Mouse (Mus musculus) midbrain, embryonic 11.5 days (tissue): Measurements from ENCODE around the gene Mcoln1. TPM values are rescaled to one million over a fixed set of nuclear protein-coding genes. Genes with fewer than 3 reads are reported as not detected.

Experiments used
- ATAC-seq: fragments of 200-750 bp; cut with Nextera tagmentation; 2 replicates; pipeline ENCODE4 v1.8.0; 2017; ENCODE audit warnings: moderate TSS enrichment, moderate library complexity; ENCODE audit not compliant: low FRiP score
- DNase-seq: peaks from one replicate; pipeline ENCODE4 v3.0.0; 2015; ENCODE audit warnings: low spot score; ENCODE audit errors: missing footprints
- H3K27ac ChIP-seq: fragments of 300-500 bp; sonication (generic); 2 replicates; pipeline ENCODE4 v1.5.1; 2014; ENCODE audit warnings: low read depth, low read length
- H3K27me3 ChIP-seq: fragments of 300-500 bp; sonication (generic); 2 replicates; pipeline ENCODE4 v1.6.1; 2014; ENCODE audit warnings: mild to moderate bottlenecking, low read length, moderate library complexity, mixed read lengths; ENCODE audit not compliant: control insufficient read depth, insufficient read depth
- H3K36me3 ChIP-seq: fragments of 300-500 bp; sonication (generic); 2 replicates; pipeline ENCODE4 v1.6.1; 2014; ENCODE audit warnings: mild to moderate bottlenecking, low read length, moderate library complexity, mixed read lengths; ENCODE audit not compliant: control insufficient read depth, insufficient read depth
- H3K4me1 ChIP-seq: fragments of 300-500 bp; sonication (generic); 2 replicates; pipeline ENCODE4 v1.6.1; 2014; ENCODE audit warnings: low read length; ENCODE audit not compliant: control insufficient read depth, insufficient read depth
- H3K4me2 ChIP-seq: fragments of 300-500 bp; sonication (generic); 2 replicates; pipeline ENCODE4 v1.6.1; 2014; ENCODE audit warnings: mild to moderate bottlenecking, moderate library complexity
- H3K4me3 ChIP-seq: fragments of 300-500 bp; sonication (generic); 2 replicates; pipeline ENCODE4 v1.5.1; 2014; ENCODE audit warnings: low read depth, low read length
- H3K9ac ChIP-seq: fragments of 300-500 bp; sonication (generic); 2 replicates; pipeline ENCODE4 v1.6.1; 2014; ENCODE audit warnings: low read length
- H3K9me3 ChIP-seq: fragments of 300-500 bp; sonication (generic); 2 replicates; pipeline ENCODE4 v1.6.1; 2016; ENCODE audit warnings: low read length; ENCODE audit not compliant: control insufficient read depth
- WGBS: fragments of 180-500 bp; shearing (Covaris S2); extraction: QIAGEN DNeasy Blood & Tissue Kit; methylation state at CpG from one replicate; pipeline ENCODE4 v1.1.7; 2014; 5-methylcytosine and 5-hydroxymethylcytosine counted together
- polyA plus RNA-seq: library from polyadenylated mRNA; unstranded; fragments of >200 nt; fragmentation: Nextera tagmentation; extraction: Ambion mirVana; gene quantifications from 2 replicates; pipeline ENCODE4 v1.2.1, GENCODE M21; 2014

Gene Mcoln1
- polyA plus RNA-seq, 1 experiment from 2014 or later: 47.5 TPM

DNA sequence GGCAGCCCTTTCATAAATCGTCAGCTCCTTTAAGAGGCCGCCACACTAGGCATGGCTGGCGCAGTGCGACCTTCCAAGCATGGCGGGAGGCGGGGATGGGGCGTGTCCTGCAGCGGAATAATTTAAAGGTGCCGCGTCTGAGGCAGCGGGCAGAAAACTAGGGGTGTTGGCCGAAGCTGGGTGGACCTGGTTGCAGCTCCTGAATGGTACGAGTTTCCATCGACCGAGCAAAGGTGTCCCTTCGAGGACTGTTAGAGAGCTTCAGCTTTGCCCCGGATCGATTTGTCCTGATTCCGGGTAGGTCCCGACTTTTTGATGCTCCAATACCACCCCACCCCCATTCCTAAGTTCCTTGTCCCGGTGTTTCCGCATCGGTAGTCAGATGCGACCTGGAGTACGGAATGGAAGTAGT, 15.0 kb downstream of the Mcoln1 start, which contains the start of gene Pnpla6:
TSS of gene Pnpla6 (plus strand) at position 125 of the 412 bp plus-strand sequence.
- peak; percentile 74 for ATAC-seq
- Histone ChIP-seq H3K9me3 (no peaks in the 10 kb centered on the region), H3K27ac (no peak within 1 kb of the TSS)

DNA sequence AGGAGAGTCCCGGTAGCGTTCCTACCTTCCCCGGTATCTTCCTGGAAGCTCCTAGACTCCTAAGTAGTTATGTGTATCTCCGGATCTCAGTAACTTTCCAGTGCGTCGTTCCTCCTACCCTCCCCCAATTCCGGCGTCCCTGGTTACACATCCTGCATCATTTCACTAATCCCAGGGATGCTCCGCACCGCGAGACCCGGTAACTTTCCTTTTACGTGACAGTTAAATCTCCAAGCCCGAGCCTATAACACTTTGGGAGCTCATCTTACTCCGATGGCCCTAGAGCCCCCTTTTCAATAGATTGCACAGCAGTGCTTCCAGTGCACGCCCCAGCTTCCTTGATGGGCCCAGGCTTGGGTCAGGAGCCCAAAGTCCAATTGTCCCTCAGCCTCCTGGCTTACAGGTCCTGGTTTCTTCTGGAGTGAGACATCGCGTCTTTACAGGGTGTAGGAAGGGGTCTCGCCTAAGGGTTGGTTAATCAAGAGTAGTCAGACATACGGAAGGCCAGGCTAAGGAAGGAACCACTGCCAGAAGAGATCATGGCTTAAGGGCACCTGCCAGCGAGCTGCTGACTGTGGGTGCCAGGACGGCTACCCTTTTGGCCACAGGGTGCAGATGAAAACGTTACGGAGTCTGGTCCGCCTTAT, 15.6 kb downstream of the Mcoln1 start:
- ATAC-seq: peak; percentile 38
- Histone ChIP-seq H3K36me3 (peaks cover 3% of the 10 kb centered on the region; the same call in 1 of the 2 replicates), H3K4me3 (peak overlapping the region; percentile 55), H3K27me3 (no peaks in the 10 kb centered on the region), H3K9me3 (no peaks in the 10 kb centered on the region), H3K4me1 (0 out of 2 replicates have a peak, but pooled peaks cover 2% of the 10 kb centered on the region), H3K4me2 (peak overlapping the region; percentile 85), H3K9ac (peak overlapping the region; percentile 68), H3K27ac (no peak overlapping the region)
- WGBS: under 1% methylated on average over 25 of the region's 25 CpGs
- DNase-seq: peak; percentile 94

More for the DNA sequence above, 15.0 kb downstream of the Mcoln1 start, which contains the start of gene Pnpla6:
- peak within 1 kb of the TSS; percentile 68 for H3K9ac ChIP-seq
- H3K27me3 ChIP-seq: no peaks in the 10 kb centered on the region
- H3K4me2 ChIP-seq: peak within 1 kb of the TSS; percentile 85
- H3K4me1 ChIP-seq: 0 out of 2 replicates have a peak, but pooled peaks cover 2% of the 10 kb centered on the region
- peak; percentile 97 for DNase-seq
- H3K36me3 ChIP-seq: peaks cover 3% of the 10 kb centered on the region; the same call in 1 of the 2 replicates
- peak within 1 kb of the TSS; percentile 55 for H3K4me3 ChIP-seq
- under 1% methylated on average over 25 of the region's 25 CpGs for WGBS

DNA sequence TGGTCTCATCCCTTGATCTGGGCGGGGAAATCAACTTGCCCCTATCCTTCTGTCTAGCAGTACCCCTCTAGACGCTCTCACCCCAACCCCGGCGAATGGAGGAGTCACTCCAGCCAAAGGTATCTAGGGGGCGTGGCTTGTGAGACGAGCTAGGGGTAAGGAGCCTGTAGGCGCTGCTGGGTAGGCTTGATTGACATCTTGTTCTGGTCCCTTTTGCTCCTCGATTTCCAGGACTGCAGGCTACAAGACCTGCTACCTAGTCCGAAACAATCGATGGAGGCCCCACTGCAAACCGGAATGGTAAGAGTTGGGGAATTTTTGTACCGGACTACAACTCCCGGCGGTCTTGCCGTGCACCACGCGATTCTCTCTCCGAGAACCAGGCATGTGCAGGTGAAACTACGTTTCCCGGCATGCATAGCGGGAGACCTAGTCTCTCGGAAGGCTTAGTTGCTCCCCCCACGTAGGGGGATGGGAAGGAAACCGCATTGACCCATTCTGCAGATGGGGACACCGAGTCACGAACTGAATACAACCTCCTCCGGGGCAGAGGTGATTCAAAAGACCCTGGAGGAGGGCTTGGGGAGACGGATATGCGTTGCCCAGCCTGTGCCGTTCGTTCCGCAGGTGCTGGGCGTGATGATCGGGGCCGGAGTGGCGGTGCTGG, 16.3 kb downstream of the Mcoln1 start:
- H3K27ac ChIP-seq: no peak overlapping the region
- ATAC-seq: peak; percentile 91

DNA sequence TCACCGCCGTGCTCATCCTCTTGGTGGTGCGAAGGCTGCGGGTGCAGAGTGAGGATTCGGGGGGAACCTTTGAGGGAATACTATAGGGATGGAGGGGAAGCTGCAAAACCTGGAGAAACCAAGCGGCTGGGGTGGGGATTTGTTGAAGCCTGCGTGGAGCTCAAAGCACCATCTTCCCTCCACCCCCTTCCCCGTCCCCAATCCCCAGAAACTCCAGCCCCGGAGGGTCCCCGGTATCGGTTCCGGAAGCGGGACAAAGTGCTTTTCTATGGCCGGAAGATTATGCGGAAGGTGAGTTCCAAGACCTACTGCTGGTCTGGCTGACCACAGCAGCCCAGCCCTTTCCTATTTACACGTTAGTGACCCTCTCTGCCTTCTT, 16.8 kb downstream of the Mcoln1 start:
- 0 out of 2 replicates have a peak, but pooled peaks cover 2% of the 10 kb centered on the region for H3K4me1 ChIP-seq
- H3K27ac ChIP-seq: no peak overlapping the region
- H3K4me2 ChIP-seq: peak overlapping the region; percentile 85
- H3K9me3 ChIP-seq: no peaks in the 10 kb centered on the region
- peak overlapping the region; percentile 55 for H3K4me3 ChIP-seq
- no peak; the same call in 1 of the 2 replicates for ATAC-seq
- H3K9ac ChIP-seq: peak overlapping the region; percentile 31; the same call in 1 of the 2 replicates
- peak; percentile 86 for DNase-seq
- peaks cover 2% of the 10 kb centered on the region; the same call in 1 of the 2 replicates for H3K36me3 ChIP-seq
- 12% methylated on average over 16 of the region's 16 CpGs for WGBS
- H3K27me3 ChIP-seq: no peaks in the 10 kb centered on the region

More for the DNA sequence above, 16.3 kb downstream of the Mcoln1 start:
- peaks cover 3% of the 10 kb centered on the region; the same call in 1 of the 2 replicates for H3K36me3 ChIP-seq
- H3K9ac ChIP-seq: peak overlapping the region; percentile 68
- H3K4me1 ChIP-seq: 0 out of 2 replicates have a peak, but pooled peaks cover 2% of the 10 kb centered on the region
- peak overlapping the region; percentile 85 for H3K4me2 ChIP-seq
- DNase-seq: peak; percentile 98
- peak overlapping the region; percentile 55 for H3K4me3 ChIP-seq
- WGBS: 2% methylated on average over 36 of the region's 36 CpGs
- no peaks in the 10 kb centered on the region for H3K27me3 ChIP-seq
- no peaks in the 10 kb centered on the region for H3K9me3 ChIP-seq

DNA sequence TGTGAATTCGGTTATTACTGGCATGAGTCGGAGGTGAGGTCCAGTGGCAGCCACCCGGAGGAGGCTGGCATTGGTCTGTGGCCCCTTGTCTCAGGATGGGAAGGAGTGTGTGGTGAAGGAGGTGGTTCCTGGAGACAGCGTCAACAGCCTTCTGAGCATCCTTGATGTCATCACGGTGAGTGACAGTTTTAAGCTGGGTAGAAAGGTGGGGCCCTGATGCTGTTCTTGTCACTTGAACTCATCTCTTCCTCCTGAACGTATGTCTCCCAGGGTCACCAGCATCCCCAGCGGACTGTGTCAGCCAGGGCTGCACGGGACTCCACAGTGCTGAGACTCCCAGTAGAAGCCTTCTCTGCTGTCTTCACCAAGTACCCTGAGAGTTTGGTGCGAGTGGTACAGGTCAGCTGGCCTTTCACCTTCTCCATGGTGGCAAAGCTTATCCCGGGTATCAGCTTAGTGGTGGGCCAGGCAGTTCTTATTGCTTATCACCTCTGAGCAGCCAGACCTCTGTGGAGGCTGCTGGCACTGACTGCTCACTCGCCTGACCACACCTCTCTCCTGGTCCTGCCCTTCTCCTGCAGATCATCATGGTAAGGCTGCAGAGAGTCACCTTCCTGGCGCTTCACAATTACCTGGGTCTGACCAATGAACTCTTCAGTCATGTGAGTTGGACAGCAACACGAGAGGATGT, 21.9 kb downstream of the Mcoln1 start:
- WGBS: 90% methylated on average over 13 of the region's 13 CpGs
- ATAC-seq (no peak), DNase-seq (no peak)
- Histone ChIP-seq H3K27me3 (no peaks in the 10 kb centered on the region), H3K4me3 (no peak overlapping the region), H3K4me1 (no peaks in the 10 kb centered on the region), H3K27ac (no peak overlapping the region), H3K4me2 (no peak overlapping the region), H3K9me3 (no peaks in the 10 kb centered on the region), H3K9ac (no peak overlapping the region), H3K36me3 (peaks cover 2% of the 10 kb centered on the region; the same call in 1 of the 2 replicates)

DNA sequence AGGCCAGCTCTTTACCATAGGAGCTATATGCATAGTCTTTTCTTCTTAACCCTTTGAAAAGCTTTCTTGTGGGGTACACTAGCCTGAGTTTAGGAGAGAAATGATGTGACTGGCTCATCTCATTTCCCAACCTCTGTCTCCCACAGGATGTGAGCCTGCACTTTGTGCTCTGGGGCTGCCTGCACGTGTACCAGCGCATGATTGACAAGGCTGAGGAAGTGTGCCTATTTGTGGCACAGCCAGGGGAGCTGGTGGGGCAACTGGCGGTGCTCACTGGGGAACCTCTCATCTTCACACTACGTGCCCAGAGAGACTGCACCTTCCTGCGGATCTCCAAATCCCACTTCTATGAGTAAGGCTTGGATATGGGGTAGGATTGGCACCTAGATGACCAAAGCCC, 30.6 kb downstream of the Mcoln1 start:
- no peaks in the 10 kb centered on the region for H3K9me3 ChIP-seq
- no peaks in the 10 kb centered on the region for H3K27me3 ChIP-seq
- H3K9ac ChIP-seq: no peak overlapping the region
- no peak overlapping the region for H3K4me2 ChIP-seq
- H3K4me3 ChIP-seq: no peak overlapping the region
- WGBS: 87% methylated on average over 5 of the region's 5 CpGs
- H3K4me1 ChIP-seq: no peaks in the 10 kb centered on the region
- no peak overlapping the region for H3K27ac ChIP-seq
- ATAC-seq (no peak), DNase-seq (no peak)
- peaks cover 4% of the 10 kb centered on the region; the same call in 1 of the 2 replicates for H3K36me3 ChIP-seq

DNA sequence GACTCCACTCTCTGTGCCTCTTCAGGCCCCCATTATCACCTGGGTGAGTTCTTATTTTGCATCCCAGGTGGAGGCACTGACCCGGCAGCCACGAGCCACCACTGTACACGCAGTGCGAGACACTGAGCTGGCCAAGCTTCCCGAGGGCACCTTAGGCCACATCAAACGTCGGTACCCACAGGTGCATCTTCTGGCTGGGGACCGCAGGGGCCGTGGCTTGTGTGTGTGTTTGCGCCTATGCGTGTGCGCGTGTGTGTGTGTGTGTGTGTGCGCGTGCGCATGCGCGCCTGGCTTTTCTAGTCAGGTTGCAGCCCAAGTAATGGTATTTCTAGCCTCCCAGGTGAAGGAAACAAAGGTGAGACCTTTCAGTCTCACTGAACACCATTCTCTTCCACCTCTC, 31.7 kb downstream of the Mcoln1 start:
- no peak overlapping the region for H3K4me3 ChIP-seq
- no peak for ATAC-seq
- no peak for DNase-seq
- H3K36me3 ChIP-seq: peaks cover 4% of the 10 kb centered on the region; the same call in 1 of the 2 replicates
- whole genome bisulfite sequencing: 92% methylated on average over 18 of the region's 18 CpGs
- H3K4me2 ChIP-seq: no peak overlapping the region
- H3K4me1 ChIP-seq: no peaks in the 10 kb centered on the region
- H3K27ac ChIP-seq: no peak overlapping the region
- H3K9me3 ChIP-seq: no peaks in the 10 kb centered on the region
- H3K27me3 ChIP-seq: no peaks in the 10 kb centered on the region
- no peak overlapping the region for H3K9ac ChIP-seq

DNA sequence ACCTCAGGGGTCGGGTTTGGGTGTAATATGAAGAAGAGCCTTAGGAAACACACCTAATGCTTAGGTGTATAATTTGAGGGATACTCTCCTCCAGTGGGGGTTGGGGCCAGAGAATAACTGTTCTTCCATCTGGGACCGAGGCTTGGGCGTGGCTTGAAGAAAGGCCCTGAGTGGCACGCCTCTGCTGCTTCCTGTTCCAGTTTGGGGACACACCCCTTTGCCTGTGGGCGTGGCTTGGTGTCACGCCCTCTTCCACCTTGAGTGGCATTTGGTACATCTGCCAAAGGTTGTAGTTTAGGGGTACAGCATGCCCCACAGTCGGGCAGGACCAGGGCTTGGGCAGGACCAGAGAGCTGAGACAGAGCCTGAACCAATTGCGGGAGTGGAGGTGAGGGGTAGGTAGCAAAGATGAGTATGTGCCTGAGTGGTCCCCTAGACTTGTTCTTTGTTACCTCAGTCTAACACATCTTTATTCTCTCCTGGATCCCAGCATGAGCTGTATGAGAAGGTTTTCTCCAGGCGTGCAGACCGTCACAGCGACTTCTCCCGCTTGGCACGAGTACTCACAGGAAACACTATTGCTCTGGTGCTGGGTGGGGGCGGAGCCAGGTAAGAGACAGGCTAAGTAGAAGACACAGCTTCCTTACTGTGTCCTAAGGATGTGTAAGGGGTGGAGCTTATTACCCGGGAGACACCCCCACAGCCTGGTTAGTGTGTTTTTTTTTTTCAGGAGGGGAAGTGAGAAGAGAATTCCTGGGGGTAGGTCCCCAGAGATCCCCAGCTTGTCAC, 36.0 kb downstream of the Mcoln1 start:
- ATAC-seq: peak; percentile 60
- no peaks in the 10 kb centered on the region for H3K27me3 ChIP-seq
- no peaks in the 10 kb centered on the region for H3K9me3 ChIP-seq
- H3K4me1 ChIP-seq: no peaks in the 10 kb centered on the region
- no peak overlapping the region for H3K4me2 ChIP-seq
- no peak overlapping the region for H3K27ac ChIP-seq
- H3K4me3 ChIP-seq: no peak overlapping the region
- WGBS: 59% methylated on average over 15 of the region's 15 CpGs
- H3K9ac ChIP-seq: no peak overlapping the region
- no peak for DNase-seq
- peaks cover 3% of the 10 kb centered on the region; the same call in 1 of the 2 replicates for H3K36me3 ChIP-seq
